In genomic region chr9:41337375-41337774, GRCm38 (mm10) we compare ENCODE assay signal across 19 mouse cellular contexts.
"Had no signal": no experiment of that assay in that cellular context is flagged by ENCODE, and none has a peak within 500 bp of the region (broad histone marks: within the 10 kb centered on the region; RNA-seq: fewer than 3 reads in every experiment).

No protein-coding gene starts in this region.

- H3K27ac ChIP-seq: liver, embryonic 13.5 days; liver, embryonic 15.5 days; macrophage; midbrain, embryonic 12.5 days; neural tube, embryonic 12.5 days had no signal

- DNase-seq: liver, embryonic 13.5 days; lung, adult 18-20 months; lung, embryonic 14.5 days; lung, postnatal 14 days; lung, postnatal 36 days; midbrain, embryonic 14.5 days; retina, postnatal 1 day; right cerebral cortex, adult 18-20 months; right cerebral cortex, postnatal 25 days; right cerebral cortex, postnatal 4 days; spleen, adult 18-20 months; thymus, adult 18-20 months; thymus, postnatal 14 days; thymus, postnatal 36 days had no signal

- H3K4me2 ChIP-seq: liver, embryonic 13.5 days; liver, embryonic 15.5 days; lung, embryonic 14.5 days; midbrain, embryonic 12.5 days; neural tube, embryonic 12.5 days had no signal

- H3K9me3 ChIP-seq: liver, embryonic 13.5 days; liver, embryonic 15.5 days; megakaryocyte, embryonic 14.5 days; midbrain, embryonic 12.5 days; neural tube, embryonic 12.5 days had no signal

- H3K36me3 ChIP-seq: liver, embryonic 13.5 days; liver, embryonic 15.5 days; midbrain, embryonic 12.5 days had no signal

- H3K4me3 ChIP-seq: liver, embryonic 13.5 days; liver, embryonic 15.5 days; megakaryocyte, embryonic 14.5 days; midbrain, embryonic 12.5 days; neural tube, embryonic 12.5 days had no signal

- H3K9ac ChIP-seq: liver, embryonic 13.5 days; liver, embryonic 15.5 days; lung, embryonic 14.5 days; midbrain, embryonic 12.5 days; neural tube, embryonic 12.5 days had no signal

- H3K27me3 ChIP-seq: liver, embryonic 13.5 days; liver, embryonic 15.5 days; midbrain, embryonic 12.5 days; neural tube, embryonic 12.5 days had no signal

- H3K4me1 ChIP-seq: liver, embryonic 13.5 days; liver, embryonic 15.5 days; megakaryocyte, embryonic 14.5 days had no signal
